Mouse (Mus musculus) ES-Bruce4 (cell line): ENCODE data around the gene Gfy. TPM values are rescaled to one million over a fixed set of nuclear protein-coding genes. Genes with fewer than 3 reads are reported as not detected.

Experiments used
- H3K27ac ChIP-seq: 2 replicates; pipeline ENCODE4 v1.5.1; 2012; ENCODE audit warnings: low read length, inconsistent platforms; ENCODE audit not compliant: insufficient read depth
- H3K27me3 ChIP-seq: 2 replicates; pipeline ENCODE4 v1.6.1; 2012; ENCODE audit warnings: mild to moderate bottlenecking, low read length, inconsistent platforms; ENCODE audit not compliant: control insufficient read depth, poor library complexity, insufficient read depth, severe bottlenecking
- H3K36me3 ChIP-seq: 2 replicates; pipeline ENCODE4 v1.6.1; 2012; ENCODE audit warnings: inconsistent platforms, mild to moderate bottlenecking, low read length, moderate library complexity; ENCODE audit not compliant: control insufficient read depth, poor library complexity, insufficient read depth, severe bottlenecking
- H3K4me1 ChIP-seq: one replicate; pipeline ENCODE4 v1.8.1; 2011; ENCODE audit warnings: low read length; ENCODE audit not compliant: control insufficient read depth, insufficient read depth
- H3K4me3 ChIP-seq: 2 replicates; pipeline ENCODE4 v1.5.1; 2011; ENCODE audit warnings: low read depth, mild to moderate bottlenecking, low read length
- H3K9ac ChIP-seq: 2 replicates; pipeline ENCODE4 v1.6.1; 2012; ENCODE audit warnings: low read depth, mild to moderate bottlenecking, inconsistent platforms; ENCODE audit not compliant: poor library complexity, severe bottlenecking
- H3K9me3 ChIP-seq: replicated peaks from 2 replicates; pipeline ENCODE4 v1.6.1; 2012; ENCODE audit warnings: mild to moderate bottlenecking, low read length, inconsistent platforms; ENCODE audit not compliant: control insufficient read depth, poor library complexity, insufficient read depth, severe bottlenecking
- CTCF ChIP-seq: IDR thresholded peaks from one replicate; pipeline ENCODE4 v1.8.1; 2011; ENCODE audit warnings: low read depth, low read length
- EP300 ChIP-seq: IDR thresholded peaks from 2 replicates; pipeline ENCODE4 v1.6.1; 2011; ENCODE audit warnings: low read depth, low read length; ENCODE audit not compliant: insufficient read depth
- POLR2A ChIP-seq: IDR thresholded peaks from one replicate; pipeline ENCODE4 v1.8.1; 2011; ENCODE audit warnings: low read length; ENCODE audit not compliant: insufficient read depth
- polyA plus RNA-seq: library from polyadenylated mRNA; stranded (reverse); fragments of >200 nt; gene quantifications from 2 replicates; pipeline ENCODE4 v1.2.4, GENCODE M21; 2011; ENCODE audit warnings: low read depth; ENCODE audit not compliant: missing spikeins, insufficient read depth, insufficient read length

Gfy gene
- 0.68 and 1.2 TPM in 2 replicates for polyA plus RNA-seq

GRCm38 (mm10) chr7:45179469-45179868, at the start of gene Gfy:
Gene Gfy, minus strand, starts transcription at chr7:45179569.
- no peaks in the 10 kb centered on the region for H3K36me3 ChIP-seq
- no peak for TF ChIP-seq EP300
- TF ChIP-seq POLR2A, result no peak
- no peak for TF ChIP-seq CTCF
- no peaks in the 10 kb centered on the region for H3K4me1 ChIP-seq
- H3K9me3 ChIP-seq, result no peaks in the 10 kb centered on the region
- H3K9ac ChIP-seq, result no peak within 1 kb of the TSS
- H3K27me3 ChIP-seq, result peaks cover 6% of the 10 kb centered on the region
- no peak within 1 kb of the TSS for H3K4me3 ChIP-seq
- H3K27ac ChIP-seq, result no peak within 1 kb of the TSS

- H3K4me1 ChIP-seq, result peaks cover 7% of the 10 kb centered on the region
- TF ChIP-seq POLR2A, result no peak
- TF ChIP-seq EP300, result 0 out of 2 replicates have a peak, but pooled peaks have one; percentile 30
- peaks cover 11% of the 10 kb centered on the region; the same call in 1 of the 2 replicates for H3K36me3 ChIP-seq
- no peaks in the 10 kb centered on the region for H3K27me3 ChIP-seq
- no peak overlapping the region for H3K9ac ChIP-seq
- no peak overlapping the region for H3K4me3 ChIP-seq
- no peaks in the 10 kb centered on the region for H3K9me3 ChIP-seq
- peak overlapping the region; percentile 49 for H3K27ac ChIP-seq
These were observed 49.7 kb upstream of the Gfy start for GRCm38 (mm10) chr7:45229046-45229445.

DNA sequence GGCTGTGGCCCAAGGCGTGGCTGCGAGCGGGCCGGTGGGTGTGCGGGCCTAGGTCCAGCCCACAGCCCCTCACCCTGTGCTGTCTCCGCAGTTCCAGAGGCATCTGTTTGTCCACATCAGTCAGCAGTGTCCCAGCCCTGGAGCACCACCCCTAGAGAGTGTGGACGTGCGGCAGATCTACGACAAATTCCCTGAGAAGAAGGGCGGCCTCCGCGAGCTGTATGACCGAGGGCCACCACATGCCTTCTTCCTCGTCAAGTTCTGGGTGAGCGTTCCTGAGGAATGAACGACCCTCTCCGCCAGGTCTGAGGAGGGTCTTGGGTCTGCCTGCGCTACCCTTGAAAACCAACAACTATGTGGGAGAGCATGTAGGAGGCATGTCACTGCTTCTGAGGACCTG, 49.2 kb upstream of the Gfy start:
- Histone ChIP-seq H3K27ac (peak overlapping the region; percentile 49), H3K9me3 (no peaks in the 10 kb centered on the region), H3K9ac (no peak overlapping the region), H3K27me3 (no peaks in the 10 kb centered on the region), H3K4me1 (peaks cover 7% of the 10 kb centered on the region), H3K36me3 (peaks cover 11% of the 10 kb centered on the region; the same call in 1 of the 2 replicates), H3K4me3 (peak overlapping the region; percentile 1; the same call in 1 of the 2 replicates)
- TF ChIP-seq CTCF, result no peak
- TF ChIP-seq EP300, result no peak
- no peak for TF ChIP-seq POLR2A

GRCm38 (mm10) chr7:45226421-45226820, 47.1 kb upstream of the Gfy start:
- Histone ChIP-seq H3K36me3 (peaks cover 6% of the 10 kb centered on the region; the same call in 1 of the 2 replicates), H3K4me3 (no peak overlapping the region), H3K4me1 (peaks cover 7% of the 10 kb centered on the region), H3K27me3 (no peaks in the 10 kb centered on the region), H3K9me3 (no peaks in the 10 kb centered on the region), H3K27ac (no peak overlapping the region), H3K9ac (no peak overlapping the region)
- TF ChIP-seq CTCF (no peak), POLR2A (no peak), EP300 (no peak)

GRCm38 (mm10) chr7:45224826-45225225, 45.5 kb upstream of the Gfy start:
- H3K4me3 ChIP-seq, result no peak overlapping the region
- peaks cover 9% of the 10 kb centered on the region; the same call in 1 of the 2 replicates for H3K36me3 ChIP-seq
- no peak overlapping the region for H3K27ac ChIP-seq
- no peaks in the 10 kb centered on the region for H3K9me3 ChIP-seq
- H3K27me3 ChIP-seq, result no peaks in the 10 kb centered on the region
- no peak overlapping the region for H3K9ac ChIP-seq
- no peak for TF ChIP-seq POLR2A
- TF ChIP-seq CTCF, result no peak
- TF ChIP-seq EP300, result no peak
- peaks cover 6% of the 10 kb centered on the region for H3K4me1 ChIP-seq

- Histone ChIP-seq H3K9me3 (no peaks in the 10 kb centered on the region), H3K27me3 (no peaks in the 10 kb centered on the region), H3K36me3 (peaks cover 18% of the 10 kb centered on the region), H3K27ac (no peak overlapping the region), H3K4me3 (no peak overlapping the region), H3K9ac (no peak overlapping the region), H3K4me1 (peaks cover 4% of the 10 kb centered on the region)
- no peak for TF ChIP-seq CTCF
- no peak for TF ChIP-seq EP300
- no peak for TF ChIP-seq POLR2A
These were observed 42.3 kb upstream of the Gfy start for GRCm38 (mm10) chr7:45221680-45222079.
